Mouse (Mus musculus) CH12.LX (cell line): ENCODE measurements around the gene Iqsec2.

ENCODE experiments used
- CHD2 ChIP-seq: IDR thresholded peaks from 2 replicates; pipeline ENCODE4 v1.6.1; 2011; ENCODE audit warnings: low read length, improper control_type of control experiment
- CTCF ChIP-seq, 2 experiments: IDR thresholded peaks in 1 of 2; conservative IDR thresholded peaks in 1 of 2; 2 replicates each; pipeline ENCODE4 v1.5.1; 2011 to 2012; ENCODE audit warnings: low read depth in 2 of 2, low read length in 2 of 2, improper control_type of control experiment in 1 of 2, inconsistent platforms in 1 of 2, mild to moderate bottlenecking in 1 of 2, moderate library complexity in 1 of 2
- HCFC1 ChIP-seq: IDR thresholded peaks from 2 replicates; pipeline ENCODE4 v1.6.1; 2012; ENCODE audit warnings: low read depth, mild to moderate bottlenecking, inconsistent platforms, low read length, improper control_type of control experiment
- MAZ ChIP-seq: IDR thresholded peaks from 2 replicates; pipeline ENCODE4 v1.6.1; 2012; ENCODE audit warnings: low read depth, mild to moderate bottlenecking, inconsistent platforms, low read length, improper control_type of control experiment, moderate library complexity
- NELFE ChIP-seq: IDR thresholded peaks from 2 replicates; pipeline ENCODE4 v1.6.1; 2011; ENCODE audit warnings: low read depth, low read length, improper control_type of control experiment
- NRF1 ChIP-seq: IDR thresholded peaks from 2 replicates; pipeline ENCODE4 v1.6.1; 2014; ENCODE audit warnings: low read depth, mild to moderate bottlenecking, inconsistent platforms, low read length, improper control_type of control experiment, moderate library complexity
- POLR2A ChIP-seq: IDR thresholded peaks from 2 replicates; pipeline ENCODE4 v1.6.1; 2011; ENCODE audit warnings: low read depth, mild to moderate bottlenecking, improper control_type of control experiment, low read length
- SMC3 ChIP-seq: IDR thresholded peaks from 2 replicates; pipeline ENCODE4 v1.6.1; 2011; ENCODE audit warnings: low read depth, low read length, improper control_type of control experiment
- UBTF ChIP-seq: IDR thresholded peaks from 2 replicates; pipeline ENCODE4 v1.6.1; 2012; ENCODE audit warnings: low read depth, mild to moderate bottlenecking, inconsistent platforms, low read length, improper control_type of control experiment, moderate library complexity
- USF1 ChIP-seq: IDR thresholded peaks from 2 replicates; pipeline ENCODE4 v1.6.1; 2014; ENCODE audit warnings: low read depth, mild to moderate bottlenecking, inconsistent platforms, low read length, improper control_type of control experiment
- ZC3H11A ChIP-seq: IDR thresholded peaks from 2 replicates; pipeline ENCODE4 v1.6.1; 2012; ENCODE audit warnings: low read depth, mild to moderate bottlenecking, inconsistent platforms, low read length, improper control_type of control experiment
- ZMIZ1 ChIP-seq: IDR thresholded peaks from 2 replicates; pipeline ENCODE4 v1.6.1; 2012; ENCODE audit warnings: low read depth, mild to moderate bottlenecking, inconsistent platforms, low read length, improper control_type of control experiment

GRCm38 (mm10) chrX:152158294-152158693, 14.2 kb downstream of the Iqsec2 start:
- TF ChIP-seq NRF1 (no peak), POLR2A (no peak), ZC3H11A (no peak), CTCF (conservative IDR thresholded peaks at IDR 0.05 in 1 of 2, IDR thresholded peaks at IDR 0.05 in 1 of 2; ENCODE audit: low read depth in 2 of 2, low read length in 2 of 2) (no peak), HCFC1 (no peak), SMC3 (no peak), NELFE (no peak), ZMIZ1 (no peak), MAZ (no peak), USF1 (no peak), UBTF (no peak), CHD2 (no peak)
